Mouse (Mus musculus): Measurements from ENCODE around the gene Sumo2.

- TF ChIP-seq CTCF (IDR thresholded peaks at IDR 0.05; ENCODE audit: extremely low read depth, insufficient read length, insufficient replicate concordance, low read depth, low read length) (no peak), POLR2A (IDR thresholded peaks at IDR 0.05; ENCODE audit: low read depth, low read length) (no peak)
Measured at GRCm38 (mm10) chr11:115585573-115586100, 49.6 kb upstream of the Sumo2 start.

Measured in small intestine, adult 2 months (tissue).